Mouse (Mus musculus): Measurements from ENCODE around the gene Mgat5. TPM values are rescaled to one million over a fixed set of nuclear protein-coding genes. Genes with fewer than 3 reads are reported as not detected.

Mgat5 gene
- polyA plus RNA-seq, 1 experiment from 2014 or later, result 7.2 TPM

DNA sequence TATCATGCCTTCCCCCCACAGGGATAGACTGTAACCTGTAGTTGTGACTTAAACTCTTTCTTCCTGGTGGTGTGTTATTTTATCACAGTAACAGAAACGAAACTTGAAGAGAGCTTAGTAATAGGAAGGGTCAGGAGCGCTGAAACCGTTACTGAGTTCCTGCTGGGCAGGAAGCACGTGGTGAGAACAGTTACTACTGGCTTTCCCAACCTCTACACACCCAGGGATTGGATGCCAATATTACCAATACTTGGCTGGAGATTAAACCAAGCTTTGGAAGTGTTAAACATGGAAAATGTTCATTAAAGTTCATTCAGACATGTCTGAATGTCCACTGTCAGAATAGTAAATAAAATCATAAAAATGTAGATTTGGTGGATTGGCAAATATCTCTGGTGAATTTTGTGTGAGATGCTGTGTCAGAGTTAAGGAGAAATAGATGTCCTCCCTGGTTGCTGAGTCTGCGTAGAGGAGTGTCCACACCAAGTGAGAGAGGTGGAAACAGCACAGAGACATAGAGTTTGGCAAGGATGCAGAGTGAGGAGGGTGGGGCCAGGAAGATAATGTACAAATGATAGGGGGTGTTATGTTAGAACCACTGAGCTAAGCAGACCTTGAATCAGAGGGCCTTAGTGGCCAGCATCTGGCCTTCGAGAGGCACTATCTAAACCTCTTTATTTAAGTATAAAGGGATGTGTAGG lies 38.2 kb downstream of the Mgat5 start:
- Histone ChIP-seq H3K36me3 (ENCODE audit: control insufficient read depth, insufficient read depth, low read length) (no peaks in the 10 kb centered on the region), H3K4me3 (ENCODE audit: low read depth, low read length) (no peak overlapping the region), H3K27ac (ENCODE audit: low read depth, low read length) (no peak overlapping the region), H3K4me1 (ENCODE audit: control insufficient read depth, insufficient read depth, low read length) (peaks cover 2% of the 10 kb centered on the region; the same call in 1 of the 2 replicates), H3K4me2 (ENCODE audit: low read depth) (no peak overlapping the region), H3K27me3 (ENCODE audit: control insufficient read depth, insufficient read depth, low read length) (no peaks in the 10 kb centered on the region), H3K9ac (ENCODE audit: low read length) (no peak overlapping the region), H3K9me3 (ENCODE audit: control insufficient read depth, low read length) (no peaks in the 10 kb centered on the region)
- ATAC-seq (ENCODE audit: insufficient read depth, low FRiP score, low TSS enrichment) (no peak), DNase-seq (ENCODE audit: low spot score) (no peak)
- WGBS, result 75% methylated on average over 6 of the region's 6 CpGs

DNA sequence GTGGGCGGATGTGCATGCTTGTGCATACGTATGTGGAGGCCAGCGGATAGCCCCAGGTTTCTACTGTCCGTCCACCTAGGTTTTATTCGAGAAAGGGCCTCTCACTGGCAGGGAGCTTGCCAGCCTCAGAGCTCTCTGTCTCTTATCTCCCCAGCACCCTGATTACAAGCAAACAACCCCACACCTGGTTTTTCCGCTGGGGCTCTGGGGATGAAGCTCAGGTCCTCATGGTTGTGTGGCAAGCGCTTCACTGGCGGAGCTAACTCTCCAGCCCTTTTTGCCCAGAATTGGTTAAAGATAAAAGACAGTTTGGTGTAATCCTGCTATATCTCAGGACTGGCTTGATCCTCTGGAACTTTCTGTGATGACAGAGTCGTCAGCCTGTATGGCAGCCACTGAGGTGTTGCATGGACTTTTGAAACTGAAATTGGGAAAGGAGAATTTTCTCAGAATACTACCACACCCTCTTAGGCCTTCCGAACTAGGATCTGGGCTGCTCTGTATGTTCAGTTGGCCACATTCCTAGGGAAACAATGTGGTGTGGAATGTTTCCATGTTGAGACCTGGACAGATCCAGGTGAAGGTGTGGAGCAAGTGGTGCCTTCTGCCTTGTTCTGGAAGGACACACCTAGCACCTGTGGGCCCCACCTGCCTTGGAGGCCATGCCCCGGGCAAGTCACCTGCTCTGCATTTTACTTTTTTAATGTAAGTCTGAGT lies 39.4 kb downstream of the Mgat5 start:
- no peaks in the 10 kb centered on the region for H3K36me3 ChIP-seq (ENCODE audit: control insufficient read depth, insufficient read depth, low read length)
- WGBS, result 93% methylated on average over 11 of the region's 11 CpGs
- H3K9me3 ChIP-seq (ENCODE audit: control insufficient read depth, low read length), result no peaks in the 10 kb centered on the region
- no peak overlapping the region for H3K4me3 ChIP-seq (ENCODE audit: low read depth, low read length)
- H3K27ac ChIP-seq (ENCODE audit: low read depth, low read length), result no peak overlapping the region
- peaks cover 2% of the 10 kb centered on the region; the same call in 1 of the 2 replicates for H3K4me1 ChIP-seq (ENCODE audit: control insufficient read depth, insufficient read depth, low read length)
- ATAC-seq (ENCODE audit: insufficient read depth, low FRiP score, low TSS enrichment), result no peak
- H3K4me2 ChIP-seq (ENCODE audit: low read depth), result no peak overlapping the region
- H3K27me3 ChIP-seq (ENCODE audit: control insufficient read depth, insufficient read depth, low read length), result no peaks in the 10 kb centered on the region
- H3K9ac ChIP-seq (ENCODE audit: low read length), result no peak overlapping the region
- DNase-seq (ENCODE audit: low spot score), result no peak

DNA sequence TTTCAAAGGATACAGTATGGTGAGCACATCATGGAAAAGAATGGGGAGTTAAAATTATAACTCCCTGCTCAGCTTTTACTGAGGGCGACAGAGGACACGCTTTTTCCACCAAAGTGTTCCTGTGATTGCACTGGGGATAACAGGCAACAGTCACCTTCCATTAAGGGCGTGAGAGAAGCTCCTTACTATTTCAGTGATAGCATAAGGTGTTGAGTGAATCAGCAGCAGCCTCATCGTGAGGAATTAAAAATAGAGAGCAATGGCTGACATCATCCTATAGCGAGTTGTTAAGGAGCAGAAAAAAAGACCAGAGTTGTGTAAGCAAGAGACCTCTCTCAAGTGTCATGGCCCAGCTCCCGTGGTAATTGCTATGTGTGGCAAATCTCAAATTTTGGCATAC lies 41.3 kb downstream of the Mgat5 start:
- no peak for ATAC-seq (ENCODE audit: insufficient read depth, low FRiP score, low TSS enrichment)
- no peak overlapping the region for H3K4me3 ChIP-seq (ENCODE audit: low read depth, low read length)

DNA sequence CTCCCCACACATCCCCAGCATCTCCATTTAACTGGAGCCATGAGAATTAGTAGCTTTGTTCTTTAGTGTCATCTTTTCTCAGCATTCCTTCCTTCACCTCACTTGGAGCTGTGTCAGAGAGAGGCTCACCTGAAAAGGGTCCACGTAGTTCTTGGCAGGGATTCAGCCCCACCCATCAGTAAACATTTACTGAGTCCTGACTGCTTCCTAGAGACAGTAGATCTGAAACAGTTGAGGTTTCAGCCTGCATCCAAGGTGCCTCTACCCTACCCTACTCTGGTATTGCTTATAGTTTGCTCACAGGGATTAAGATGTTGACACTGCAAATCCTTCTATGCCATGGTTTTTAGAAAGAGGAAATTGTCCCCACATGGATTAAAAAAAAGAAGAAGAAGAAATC lies 43.6 kb downstream of the Mgat5 start:
- Histone ChIP-seq H3K36me3 (ENCODE audit: control insufficient read depth, insufficient read depth, low read length) (no peaks in the 10 kb centered on the region), H3K4me1 (ENCODE audit: control insufficient read depth, insufficient read depth, low read length) (no peaks in the 10 kb centered on the region), H3K4me2 (ENCODE audit: low read depth) (no peak overlapping the region), H3K9me3 (ENCODE audit: control insufficient read depth, low read length) (no peaks in the 10 kb centered on the region), H3K9ac (ENCODE audit: low read length) (no peak overlapping the region), H3K4me3 (ENCODE audit: low read depth, low read length) (no peak overlapping the region), H3K27ac (ENCODE audit: low read depth, low read length) (no peak overlapping the region), H3K27me3 (ENCODE audit: control insufficient read depth, insufficient read depth, low read length) (no peaks in the 10 kb centered on the region)
- no peak for ATAC-seq (ENCODE audit: insufficient read depth, low FRiP score, low TSS enrichment)
- DNase-seq (ENCODE audit: low spot score), result no peak
- 87% methylated on average over 1 of the region's 1 CpGs for WGBS

More for the DNA sequence above, 41.3 kb downstream of the Mgat5 start:
- Histone ChIP-seq H3K9ac (ENCODE audit: low read length) (no peak overlapping the region), H3K27ac (ENCODE audit: low read depth, low read length) (no peak overlapping the region), H3K4me1 (ENCODE audit: control insufficient read depth, insufficient read depth, low read length) (no peaks in the 10 kb centered on the region), H3K27me3 (ENCODE audit: control insufficient read depth, insufficient read depth, low read length) (no peaks in the 10 kb centered on the region), H3K9me3 (ENCODE audit: control insufficient read depth, low read length) (no peaks in the 10 kb centered on the region), H3K36me3 (ENCODE audit: control insufficient read depth, insufficient read depth, low read length) (no peaks in the 10 kb centered on the region), H3K4me2 (ENCODE audit: low read depth) (no peak overlapping the region)
- no peak for DNase-seq (ENCODE audit: low spot score)
- 91% methylated on average over 6 of the region's 6 CpGs for WGBS

DNA sequence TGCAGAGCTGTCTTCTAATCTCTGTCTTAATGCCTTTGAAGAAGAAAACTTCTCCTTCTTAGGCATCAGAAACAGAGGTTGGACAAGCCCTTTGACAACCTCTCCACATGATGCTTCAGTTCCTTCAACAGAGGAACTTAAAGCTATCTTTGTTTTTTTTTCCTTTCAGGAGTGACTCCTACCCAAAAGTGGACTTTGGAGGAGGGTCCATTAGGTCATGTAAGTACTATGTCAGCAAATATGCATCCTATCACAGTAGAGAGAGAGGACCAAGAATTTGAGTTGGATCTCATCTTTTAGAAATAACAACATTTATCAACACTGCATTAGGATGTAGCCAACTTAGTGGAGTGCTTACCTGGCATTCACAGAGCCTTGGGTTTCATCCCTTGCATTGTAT lies 44.8 kb downstream of the Mgat5 start:
- no peaks in the 10 kb centered on the region for H3K9me3 ChIP-seq (ENCODE audit: control insufficient read depth, low read length)

DNA sequence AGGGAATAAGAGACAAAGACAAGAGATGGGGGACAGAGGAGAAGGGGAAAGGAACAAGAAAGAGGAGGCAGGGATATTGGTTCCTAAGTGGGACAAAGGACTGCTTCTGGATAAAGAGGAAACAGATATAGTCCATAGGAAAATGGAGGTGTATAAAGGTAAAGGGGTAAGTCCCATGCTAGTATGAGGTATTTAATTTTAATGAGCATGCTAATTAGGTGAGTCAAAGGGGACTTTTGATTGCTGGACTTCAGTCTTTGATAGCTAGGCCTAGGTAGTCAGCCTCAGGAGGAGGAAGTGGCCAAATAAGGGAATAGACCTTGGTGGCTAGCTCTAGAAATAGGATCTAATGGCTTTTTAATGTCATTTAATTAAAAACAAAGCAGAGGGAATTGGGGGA lies 45.5 kb downstream of the Mgat5 start:
- Histone ChIP-seq H3K4me1 (ENCODE audit: control insufficient read depth, insufficient read depth, low read length) (no peaks in the 10 kb centered on the region), H3K9me3 (ENCODE audit: control insufficient read depth, low read length) (no peaks in the 10 kb centered on the region), H3K27ac (ENCODE audit: low read depth, low read length) (no peak overlapping the region), H3K36me3 (ENCODE audit: control insufficient read depth, insufficient read depth, low read length) (no peaks in the 10 kb centered on the region), H3K9ac (ENCODE audit: low read length) (no peak overlapping the region), H3K4me2 (ENCODE audit: low read depth) (no peak overlapping the region), H3K4me3 (ENCODE audit: low read depth, low read length) (no peak overlapping the region), H3K27me3 (ENCODE audit: control insufficient read depth, insufficient read depth, low read length) (no peaks in the 10 kb centered on the region)
- no peak for ATAC-seq (ENCODE audit: insufficient read depth, low FRiP score, low TSS enrichment)
- no peak for DNase-seq (ENCODE audit: low spot score)

More for the DNA sequence above, 44.8 kb downstream of the Mgat5 start:
- Histone ChIP-seq H3K27me3 (ENCODE audit: control insufficient read depth, insufficient read depth, low read length) (no peaks in the 10 kb centered on the region), H3K4me2 (ENCODE audit: low read depth) (no peak overlapping the region), H3K4me1 (ENCODE audit: control insufficient read depth, insufficient read depth, low read length) (no peaks in the 10 kb centered on the region), H3K9ac (ENCODE audit: low read length) (no peak overlapping the region), H3K27ac (ENCODE audit: low read depth, low read length) (no peak overlapping the region), H3K4me3 (ENCODE audit: low read depth, low read length) (no peak overlapping the region), H3K36me3 (ENCODE audit: control insufficient read depth, insufficient read depth, low read length) (no peaks in the 10 kb centered on the region)
- DNase-seq (ENCODE audit: low spot score), result no peak
- no peak for ATAC-seq (ENCODE audit: insufficient read depth, low FRiP score, low TSS enrichment)

DNA sequence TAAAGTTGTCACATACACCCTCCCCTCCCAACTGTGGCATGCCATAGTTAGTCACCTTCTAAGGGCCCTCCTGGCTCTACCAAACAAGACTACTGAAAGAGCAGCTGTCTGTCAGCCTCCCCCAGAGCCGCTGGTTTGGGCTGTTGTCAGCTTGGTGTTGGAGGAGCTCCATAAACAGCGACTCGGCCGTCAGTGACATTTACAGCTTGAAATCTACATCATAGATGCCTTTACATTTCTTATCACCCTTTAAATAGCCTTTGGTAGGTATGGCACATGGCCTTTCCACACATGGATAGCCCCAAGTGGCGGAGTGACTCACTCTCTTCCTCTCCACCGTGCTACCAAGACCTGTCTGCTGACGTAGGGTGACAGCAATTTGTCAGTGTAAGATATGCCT lies 46.9 kb downstream of the Mgat5 start:
- no peak overlapping the region for H3K27ac ChIP-seq (ENCODE audit: low read depth, low read length)
- no peaks in the 10 kb centered on the region for H3K4me1 ChIP-seq (ENCODE audit: control insufficient read depth, insufficient read depth, low read length)
- 90% methylated on average over 7 of the region's 7 CpGs for WGBS
- H3K4me2 ChIP-seq (ENCODE audit: low read depth), result no peak overlapping the region
- H3K9ac ChIP-seq (ENCODE audit: low read length), result no peak overlapping the region
- ATAC-seq (ENCODE audit: insufficient read depth, low FRiP score, low TSS enrichment) (no peak), DNase-seq (ENCODE audit: low spot score) (no peak)
- no peak overlapping the region for H3K4me3 ChIP-seq (ENCODE audit: low read depth, low read length)
- no peaks in the 10 kb centered on the region for H3K27me3 ChIP-seq (ENCODE audit: control insufficient read depth, insufficient read depth, low read length)
- no peaks in the 10 kb centered on the region for H3K9me3 ChIP-seq (ENCODE audit: control insufficient read depth, low read length)
- no peaks in the 10 kb centered on the region for H3K36me3 ChIP-seq (ENCODE audit: control insufficient read depth, insufficient read depth, low read length)

DNA sequence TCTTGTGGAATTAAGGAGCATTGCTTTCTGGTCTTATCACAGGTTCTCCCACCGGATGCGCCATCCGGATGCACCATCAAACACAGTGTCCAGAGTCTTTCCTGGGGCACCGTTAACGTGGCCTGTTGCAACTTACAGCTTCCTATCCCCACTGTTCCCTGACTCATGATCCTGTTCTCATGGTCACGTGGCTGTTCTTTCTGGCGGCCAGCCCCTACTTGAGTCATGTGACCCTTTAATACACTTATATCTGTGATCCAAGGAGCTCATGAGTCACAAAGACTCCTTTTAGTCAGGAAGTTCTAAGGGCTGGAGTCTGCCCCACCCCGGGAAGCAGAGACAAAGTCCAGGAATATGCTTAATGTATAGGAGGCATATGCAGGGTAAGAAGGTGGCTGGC lies 52.2 kb downstream of the Mgat5 start:
- H3K4me1 ChIP-seq (ENCODE audit: control insufficient read depth, insufficient read depth, low read length), result no peaks in the 10 kb centered on the region
- 94% methylated on average over 8 of the region's 8 CpGs for WGBS
- no peaks in the 10 kb centered on the region for H3K36me3 ChIP-seq (ENCODE audit: control insufficient read depth, insufficient read depth, low read length)
- H3K4me3 ChIP-seq (ENCODE audit: low read depth, low read length), result no peak overlapping the region
- no peaks in the 10 kb centered on the region for H3K27me3 ChIP-seq (ENCODE audit: control insufficient read depth, insufficient read depth, low read length)
- no peak overlapping the region for H3K9ac ChIP-seq (ENCODE audit: low read length)
- DNase-seq (ENCODE audit: low spot score) (no peak), ATAC-seq (ENCODE audit: insufficient read depth, low FRiP score, low TSS enrichment) (no peak)
- H3K9me3 ChIP-seq (ENCODE audit: control insufficient read depth, low read length), result no peaks in the 10 kb centered on the region
- H3K4me2 ChIP-seq (ENCODE audit: low read depth), result no peak overlapping the region
- H3K27ac ChIP-seq (ENCODE audit: low read depth, low read length), result no peak overlapping the region

DNA sequence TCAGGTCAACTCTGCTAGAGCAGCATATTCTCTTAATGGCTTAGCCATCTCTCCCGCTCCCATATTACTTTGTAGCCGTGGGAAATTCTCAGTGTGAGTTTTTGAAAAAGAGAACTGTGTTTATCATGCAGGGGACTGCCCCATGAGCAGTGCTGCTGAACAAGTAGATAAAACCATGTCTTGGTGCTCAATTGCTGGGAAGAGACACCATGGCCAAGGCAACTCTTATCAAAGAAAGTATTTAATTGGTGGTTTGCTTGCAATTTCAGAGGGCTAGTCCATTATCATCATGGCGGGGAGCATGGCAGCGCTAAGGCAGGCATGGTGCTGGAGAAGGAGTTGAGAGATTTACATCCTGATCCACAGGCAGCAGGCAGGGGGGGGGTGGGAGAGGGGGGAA lies 54.9 kb downstream of the Mgat5 start:
- Histone ChIP-seq H3K9me3 (ENCODE audit: control insufficient read depth, low read length) (no peaks in the 10 kb centered on the region), H3K36me3 (ENCODE audit: control insufficient read depth, insufficient read depth, low read length) (no peaks in the 10 kb centered on the region), H3K4me3 (ENCODE audit: low read depth, low read length) (no peak overlapping the region), H3K9ac (ENCODE audit: low read length) (no peak overlapping the region), H3K4me2 (ENCODE audit: low read depth) (no peak overlapping the region), H3K27ac (ENCODE audit: low read depth, low read length) (no peak overlapping the region), H3K4me1 (ENCODE audit: control insufficient read depth, insufficient read depth, low read length) (no peaks in the 10 kb centered on the region), H3K27me3 (ENCODE audit: control insufficient read depth, insufficient read depth, low read length) (no peaks in the 10 kb centered on the region)
- ATAC-seq (ENCODE audit: insufficient read depth, low FRiP score, low TSS enrichment), result no peak
- 91% methylated on average over 4 of the region's 4 CpGs for WGBS
- DNase-seq (ENCODE audit: low spot score), result no peak
